Mouse (Mus musculus) limb, embryonic 15.5 days (tissue): ENCODE measurements around the gene Nphp4. TPM values are rescaled to one million over a fixed set of nuclear protein-coding genes. Genes with fewer than 3 reads are reported as not detected.

Experiments
- ATAC-seq: fragments of 200-750 bp; cut with Nextera tagmentation; 2 replicates; pipeline ENCODE4 v1.8.0; 2017; ENCODE audit warnings: low read depth, moderate TSS enrichment; ENCODE audit not compliant: insufficient number of reproducible peaks, low FRiP score, low TSS enrichment
- H3K27ac ChIP-seq: fragments of 300-500 bp; sonication (generic); 2 replicates; pipeline ENCODE4 v1.5.1; 2015; ENCODE audit warnings: moderate library complexity, mild to moderate bottlenecking, inconsistent platforms
- H3K27me3 ChIP-seq: fragments of 300-500 bp; sonication (generic); 2 replicates; pipeline ENCODE4 v1.6.1; 2015; ENCODE audit warnings: inconsistent platforms
- H3K36me3 ChIP-seq: fragments of 300-500 bp; sonication (generic); 2 replicates; pipeline ENCODE4 v1.6.1; 2015; ENCODE audit warnings: inconsistent platforms
- H3K4me1 ChIP-seq: fragments of 300-500 bp; sonication (generic); 2 replicates; pipeline ENCODE4 v1.6.1; 2015; ENCODE audit warnings: inconsistent platforms
- H3K4me2 ChIP-seq: fragments of 300-500 bp; sonication (generic); 2 replicates; pipeline ENCODE4 v1.6.1; 2015; ENCODE audit warnings: mild to moderate bottlenecking, inconsistent platforms
- H3K4me3 ChIP-seq: fragments of 300-500 bp; sonication (generic); 2 replicates; pipeline ENCODE4 v1.5.1; 2015; ENCODE audit warnings: mild to moderate bottlenecking, inconsistent platforms
- H3K9ac ChIP-seq: fragments of 300-500 bp; sonication (generic); 2 replicates; pipeline ENCODE4 v1.6.1; 2015; ENCODE audit warnings: inconsistent platforms
- H3K9me3 ChIP-seq: fragments of 300-500 bp; sonication (generic); 2 replicates; pipeline ENCODE4 v1.6.1; 2016; ENCODE audit warnings: inconsistent platforms
- WGBS: fragments of 180-500 bp; shearing (Covaris S2); methylation state at CpG from one replicate; pipeline ENCODE4 v1.1.7; 2015; 5-methylcytosine and 5-hydroxymethylcytosine counted together
- polyA plus RNA-seq: library from polyadenylated mRNA; unstranded; fragments of >200 nt; fragmentation: Nextera tagmentation; extraction: Ambion mirVana; gene quantifications from 2 replicates; pipeline ENCODE4 v1.2.1, GENCODE M21; 2015

Gene Nphp4
- polyA plus RNA-seq, 1 experiment from 2014 or later = 2.3 TPM

DNA sequence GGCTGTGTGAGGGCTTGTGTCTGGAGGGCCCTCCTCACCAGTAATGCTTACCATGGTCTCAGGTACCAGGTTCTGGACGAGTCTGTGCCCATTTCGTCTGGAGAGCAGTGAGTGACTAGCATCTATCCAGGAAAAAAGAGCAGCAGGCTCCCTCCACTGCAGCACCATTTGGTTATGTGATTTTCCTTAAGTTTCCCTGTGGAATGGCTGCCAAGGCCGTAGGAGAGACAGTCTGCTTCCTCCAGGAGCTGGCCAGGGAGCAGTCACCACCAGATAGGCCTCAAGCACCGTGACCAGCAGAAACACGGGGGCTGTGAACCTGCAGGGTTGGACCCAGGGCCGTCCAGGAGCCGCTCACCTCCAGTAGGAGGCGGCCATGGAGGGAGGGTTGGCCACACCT is 3.9 kb downstream of the Nphp4 start:
- Histone ChIP-seq H3K27ac (no peak overlapping the region), H3K9ac (no peak overlapping the region), H3K9me3 (no peaks in the 10 kb centered on the region), H3K27me3 (peaks cover 16% of the 10 kb centered on the region), H3K36me3 (no peaks in the 10 kb centered on the region), H3K4me2 (no peak overlapping the region), H3K4me3 (no peak overlapping the region), H3K4me1 (peaks cover 21% of the 10 kb centered on the region)
- no peak for ATAC-seq
- 39% methylated on average over 8 of the region's 8 CpGs for WGBS

DNA sequence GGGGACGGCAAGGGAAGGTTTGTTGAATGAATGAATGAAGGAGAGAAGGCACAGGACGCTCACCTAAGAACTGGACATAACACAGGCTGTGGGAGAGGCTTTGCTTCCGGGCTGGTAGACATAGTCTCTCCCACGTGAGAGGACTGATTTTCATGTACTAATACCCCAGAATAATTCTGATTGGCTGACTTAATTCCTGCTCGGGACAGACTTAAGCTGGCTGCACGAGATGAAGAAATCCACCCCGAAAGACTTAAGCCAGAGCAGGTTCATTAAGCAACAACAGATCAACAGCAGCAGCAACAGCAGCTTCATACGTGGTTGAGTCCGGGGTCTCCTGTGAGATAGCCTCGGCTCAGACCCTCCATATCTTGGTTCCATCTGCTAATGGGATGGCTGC is 11.5 kb downstream of the Nphp4 start:
- H3K4me2 ChIP-seq = no peak overlapping the region
- H3K27me3 ChIP-seq = no peaks in the 10 kb centered on the region
- 0 out of 2 replicates have a peak, but pooled peaks cover 2% of the 10 kb centered on the region for H3K36me3 ChIP-seq
- ATAC-seq = no peak
- no peak overlapping the region for H3K27ac ChIP-seq
- H3K4me1 ChIP-seq = no peaks in the 10 kb centered on the region
- H3K9ac ChIP-seq = no peak overlapping the region
- H3K9me3 ChIP-seq = no peaks in the 10 kb centered on the region
- WGBS = 81% methylated on average over 10 of the region's 10 CpGs
- no peak overlapping the region for H3K4me3 ChIP-seq

- H3K27ac ChIP-seq = no peak overlapping the region
- no peak overlapping the region for H3K9ac ChIP-seq
- 0 out of 2 replicates have a peak, but pooled peaks cover 2% of the 10 kb centered on the region for H3K36me3 ChIP-seq
- no peak overlapping the region for H3K4me2 ChIP-seq
- no peak for ATAC-seq
- no peaks in the 10 kb centered on the region for H3K27me3 ChIP-seq
- H3K4me1 ChIP-seq = no peaks in the 10 kb centered on the region
- H3K9me3 ChIP-seq = no peaks in the 10 kb centered on the region
- no peak overlapping the region for H3K4me3 ChIP-seq
- 79% methylated on average over 14 of the region's 14 CpGs for WGBS
Observed at GRCm38 (mm10) chr4:152490311-152490710, 13.8 kb downstream of the Nphp4 start.

- Histone ChIP-seq H3K9me3 (no peaks in the 10 kb centered on the region), H3K9ac (no peak overlapping the region), H3K36me3 (0 out of 2 replicates have a peak, but pooled peaks cover 2% of the 10 kb centered on the region), H3K27me3 (no peaks in the 10 kb centered on the region), H3K4me2 (no peak overlapping the region), H3K4me1 (no peaks in the 10 kb centered on the region), H3K27ac (no peak overlapping the region), H3K4me3 (no peak overlapping the region)
- 55% methylated on average over 15 of the region's 15 CpGs for whole genome bisulfite sequencing
- ATAC-seq = no peak
Observed at GRCm38 (mm10) chr4:152491250-152491899, 14.9 kb downstream of the Nphp4 start.

DNA sequence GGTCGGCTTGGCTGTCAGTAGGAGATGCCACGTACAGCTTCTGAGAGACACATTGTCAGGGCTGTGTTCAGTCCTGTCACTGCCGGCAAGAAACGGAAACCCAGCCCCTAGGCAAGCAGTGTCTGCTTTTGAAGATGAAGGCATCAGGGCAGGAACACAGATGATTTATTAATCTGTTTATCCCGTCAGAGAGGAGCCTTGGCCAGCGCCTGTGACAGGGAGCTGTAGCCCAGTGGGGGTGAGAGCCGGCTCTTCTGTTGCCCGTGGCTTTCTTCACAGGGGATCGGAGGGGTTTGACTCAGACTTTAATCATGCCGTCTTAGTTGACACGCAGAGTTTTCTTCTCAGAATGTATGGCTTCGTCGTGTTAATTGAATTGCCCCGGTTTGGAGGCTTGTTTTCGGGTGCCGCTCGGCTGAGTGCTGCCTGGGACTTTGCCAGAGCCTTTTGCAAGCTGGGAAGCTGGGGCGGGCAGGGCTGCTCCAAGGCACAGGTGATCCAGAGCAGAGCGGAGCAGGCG is 17.9 kb downstream of the Nphp4 start:
- ATAC-seq = no peak
- Histone ChIP-seq H3K9me3 (no peaks in the 10 kb centered on the region), H3K27me3 (no peaks in the 10 kb centered on the region), H3K4me1 (no peaks in the 10 kb centered on the region), H3K9ac (no peak overlapping the region), H3K4me3 (no peak overlapping the region), H3K4me2 (no peak overlapping the region), H3K27ac (no peak overlapping the region), H3K36me3 (peaks cover 13% of the 10 kb centered on the region)
- 29% methylated on average over 20 of the region's 20 CpGs for WGBS

DNA sequence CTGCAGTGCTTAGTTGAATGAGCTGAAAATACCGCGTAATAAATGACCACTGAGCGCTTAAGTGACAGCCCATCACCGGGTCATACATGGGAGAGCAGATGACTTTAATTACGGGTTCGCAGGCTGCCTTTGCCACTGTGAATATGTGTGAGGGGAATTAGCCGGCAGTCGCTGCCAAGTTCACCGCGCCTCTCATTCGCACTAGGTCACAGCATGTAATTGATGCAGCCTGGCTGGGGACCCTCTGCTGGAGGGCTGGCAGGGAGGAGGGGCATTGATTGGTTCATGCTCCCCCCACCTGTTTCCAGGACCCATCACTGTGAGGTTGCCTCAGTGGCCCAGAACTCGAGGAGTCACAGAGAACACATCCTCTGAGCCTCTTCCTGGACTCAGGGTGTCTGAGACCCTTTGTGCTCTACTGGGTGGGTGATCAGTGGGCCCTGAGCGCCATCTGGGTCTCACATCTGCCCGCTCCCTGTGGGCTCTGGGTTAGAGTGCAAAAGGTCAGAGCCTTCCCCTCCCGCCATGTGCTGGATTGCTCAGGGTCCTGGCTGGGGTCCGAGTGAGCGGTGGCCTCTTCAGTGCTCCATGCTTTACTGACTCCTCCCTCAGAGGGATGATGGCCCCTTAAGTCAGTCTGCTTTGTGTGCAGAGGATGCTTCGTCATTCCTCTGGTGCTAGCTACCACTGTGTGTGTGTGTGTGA is 35.9 kb downstream of the Nphp4 start:
- Histone ChIP-seq H3K4me2 (no peak overlapping the region), H3K36me3 (peaks cover under 1% of the 10 kb centered on the region), H3K4me3 (no peak overlapping the region), H3K9ac (no peak overlapping the region), H3K27ac (no peak overlapping the region), H3K9me3 (no peaks in the 10 kb centered on the region), H3K27me3 (no peaks in the 10 kb centered on the region), H3K4me1 (0 out of 2 replicates have a peak, but pooled peaks cover 5% of the 10 kb centered on the region)
- 29% methylated on average over 18 of the region's 18 CpGs for WGBS
- no peak; the same call in 1 of the 2 replicates for ATAC-seq

DNA sequence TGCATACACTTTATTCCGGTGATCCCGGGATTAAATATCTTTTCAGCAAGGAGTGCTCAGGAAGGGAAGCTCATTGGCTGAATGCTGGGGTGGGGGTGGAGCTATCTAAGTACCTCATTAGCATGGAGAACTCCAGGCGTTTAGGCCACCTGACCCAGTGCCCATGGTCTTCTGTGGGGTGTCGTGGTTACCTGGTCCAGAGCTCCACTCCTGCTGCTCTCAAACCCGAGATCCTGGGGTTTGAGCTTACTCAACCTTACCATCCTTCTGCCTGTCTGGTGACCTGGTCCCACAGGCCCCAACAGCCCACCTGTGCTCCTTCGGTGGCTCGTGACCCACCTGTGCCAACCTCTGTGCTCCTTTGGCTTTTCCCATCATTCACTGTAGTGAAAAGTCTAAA is 38.4 kb downstream of the Nphp4 start:
- Histone ChIP-seq H3K4me2 (no peak overlapping the region), H3K9ac (no peak overlapping the region), H3K27me3 (no peaks in the 10 kb centered on the region), H3K36me3 (no peaks in the 10 kb centered on the region), H3K9me3 (no peaks in the 10 kb centered on the region), H3K4me3 (no peak overlapping the region), H3K27ac (no peak overlapping the region), H3K4me1 (0 out of 2 replicates have a peak, but pooled peaks cover 5% of the 10 kb centered on the region)
- ATAC-seq = no peak
- 77% methylated on average over 7 of the region's 7 CpGs for WGBS

DNA sequence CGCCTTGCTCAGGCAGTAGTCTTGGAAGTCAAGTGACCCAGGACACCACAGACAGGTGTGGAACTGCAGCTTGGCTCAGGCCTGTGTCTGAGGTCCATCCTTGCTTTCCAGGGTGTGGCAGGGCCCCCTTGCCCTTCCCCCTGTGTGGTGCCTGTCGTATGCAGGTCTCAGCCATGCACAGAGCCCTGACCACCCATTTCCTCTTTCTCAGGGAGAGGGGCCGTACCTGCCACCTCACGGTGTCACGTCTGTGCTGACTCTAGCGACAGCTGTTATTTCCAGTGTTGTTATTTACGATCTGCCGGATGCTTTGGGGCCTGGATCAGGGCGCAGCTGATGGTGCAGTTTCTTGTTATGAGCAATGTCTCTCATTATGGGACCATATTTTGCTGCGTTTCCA is 42.6 kb downstream of the Nphp4 start:
- Histone ChIP-seq H3K4me2 (no peak overlapping the region), H3K9ac (no peak overlapping the region), H3K36me3 (no peaks in the 10 kb centered on the region), H3K27ac (no peak overlapping the region), H3K4me1 (no peaks in the 10 kb centered on the region), H3K9me3 (no peaks in the 10 kb centered on the region), H3K27me3 (0 out of 2 replicates have a peak, but pooled peaks cover 3% of the 10 kb centered on the region), H3K4me3 (no peak overlapping the region)
- ATAC-seq = no peak
- 40% methylated on average over 10 of the region's 10 CpGs for WGBS

DNA sequence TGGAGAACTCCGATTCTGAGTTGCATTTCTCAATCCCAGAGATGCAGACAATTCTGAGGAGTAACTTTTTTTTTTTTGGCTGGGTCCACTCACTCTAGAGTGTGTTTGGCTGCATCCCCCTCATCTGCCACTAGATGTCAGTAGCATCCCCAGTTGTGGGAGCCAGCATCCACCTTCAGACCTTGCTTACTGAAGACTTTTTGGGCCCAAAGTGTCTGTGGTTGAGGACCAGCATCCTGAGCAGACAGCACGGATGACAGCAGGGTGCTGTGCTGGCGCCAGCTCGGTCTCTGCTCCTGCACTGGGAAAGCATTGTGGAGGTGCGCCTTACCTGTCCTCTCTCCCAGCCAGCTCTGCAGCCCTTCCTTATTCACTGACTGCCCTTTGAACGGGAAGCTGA is 43.6 kb downstream of the Nphp4 start:
- H3K9me3 ChIP-seq = no peaks in the 10 kb centered on the region
- no peak overlapping the region for H3K27ac ChIP-seq
- no peak overlapping the region for H3K4me2 ChIP-seq
- ATAC-seq = no peak
- 0 out of 2 replicates have a peak, but pooled peaks cover 3% of the 10 kb centered on the region for H3K27me3 ChIP-seq
- H3K9ac ChIP-seq = no peak overlapping the region
- H3K36me3 ChIP-seq = no peaks in the 10 kb centered on the region
- no peak overlapping the region for H3K4me3 ChIP-seq
- H3K4me1 ChIP-seq = no peaks in the 10 kb centered on the region
- WGBS = 38% methylated on average over 6 of the region's 6 CpGs

DNA sequence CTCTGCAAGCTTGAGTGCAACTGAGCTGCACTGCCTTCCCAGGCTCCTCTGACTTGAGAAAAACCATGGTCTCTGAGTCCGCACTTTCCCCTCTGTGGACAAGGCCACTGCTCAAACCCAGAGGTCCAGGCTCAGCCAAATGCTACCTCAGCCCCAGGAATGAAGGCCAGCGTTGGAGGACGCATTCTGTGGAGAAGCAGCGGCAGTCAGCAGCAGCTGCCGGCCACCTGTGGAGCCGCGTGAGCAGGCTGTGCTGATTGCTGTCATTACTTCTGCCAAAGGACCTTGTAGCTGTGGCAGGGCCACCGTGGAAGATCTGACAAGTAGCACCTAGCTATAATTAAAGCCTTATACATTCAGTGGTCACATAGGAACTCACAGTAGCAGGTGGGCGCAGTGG is 56.4 kb downstream of the Nphp4 start:
- H3K27me3 ChIP-seq = no peaks in the 10 kb centered on the region
- no peaks in the 10 kb centered on the region for H3K4me1 ChIP-seq
- H3K27ac ChIP-seq = no peak overlapping the region
- no peaks in the 10 kb centered on the region for H3K9me3 ChIP-seq
- 32% methylated on average over 9 of the region's 9 CpGs for WGBS
- H3K9ac ChIP-seq = no peak overlapping the region
- no peaks in the 10 kb centered on the region for H3K36me3 ChIP-seq
- no peak overlapping the region for H3K4me2 ChIP-seq
- H3K4me3 ChIP-seq = no peak overlapping the region
- ATAC-seq = no peak

GRCm38 (mm10) chr4:152539756-152540155 is 63.2 kb downstream of the Nphp4 start:
- H3K9me3 ChIP-seq = no peaks in the 10 kb centered on the region
- ATAC-seq = no peak
- no peak overlapping the region for H3K4me3 ChIP-seq
- 92% methylated on average over 12 of the region's 12 CpGs for WGBS
- no peaks in the 10 kb centered on the region for H3K27me3 ChIP-seq
- H3K4me1 ChIP-seq = no peaks in the 10 kb centered on the region
- H3K27ac ChIP-seq = no peak overlapping the region
- peaks cover 9% of the 10 kb centered on the region; the same call in 1 of the 2 replicates for H3K36me3 ChIP-seq
- no peak overlapping the region for H3K9ac ChIP-seq
- H3K4me2 ChIP-seq = no peak overlapping the region

GRCm38 (mm10) chr4:152541172-152541571 is 64.7 kb downstream of the Nphp4 start:
- Histone ChIP-seq H3K9ac (no peak overlapping the region), H3K36me3 (peaks cover 9% of the 10 kb centered on the region; the same call in 1 of the 2 replicates), H3K27ac (no peak overlapping the region), H3K27me3 (no peaks in the 10 kb centered on the region), H3K4me1 (no peaks in the 10 kb centered on the region), H3K9me3 (no peaks in the 10 kb centered on the region), H3K4me3 (no peak overlapping the region), H3K4me2 (no peak overlapping the region)
- WGBS = 25% methylated on average over 9 of the region's 9 CpGs
- no peak for ATAC-seq
